Mouse (Mus musculus): ENCODE data around the gene Gsg1l.

- TF ChIP-seq CTCF (IDR thresholded peaks at IDR 0.05; ENCODE audit: low read depth) (no peak), EP300 (IDR thresholded peaks at IDR 0.05; ENCODE audit: low read depth) (no peak)
Measured at GRCm38 (mm10) chr7:125966402-125967261, 115.6 kb downstream of the Gsg1l start.
